Mouse (Mus musculus): ENCODE data around the gene Gja3. TPM values are rescaled to one million over a fixed set of nuclear protein-coding genes. Genes with fewer than 3 reads are reported as not detected.

Gja3 gene
- polyA plus RNA-seq, 1 experiment, result not detected

DNA sequence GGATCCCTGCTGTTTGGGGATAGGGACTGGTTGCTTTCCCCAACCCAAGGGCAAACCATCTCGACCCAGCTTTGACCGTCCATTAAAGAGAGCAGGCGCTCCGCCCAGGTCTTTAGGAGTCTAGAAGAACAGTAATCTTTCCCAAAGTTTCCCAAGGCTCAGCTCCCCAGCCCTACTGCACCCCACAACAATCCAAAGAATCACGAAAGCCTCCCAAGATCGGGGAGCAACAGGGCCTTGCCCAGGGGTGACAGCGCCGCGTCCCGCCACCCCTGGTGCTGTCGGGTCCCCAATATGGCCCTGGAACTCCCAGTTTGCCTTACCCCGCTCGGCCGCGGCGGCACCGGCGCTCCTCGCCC is 717 bp downstream of the Gja3 start:
- no peak for TF ChIP-seq GATA1 (IDR thresholded peaks at IDR 0.05; ENCODE audit: low read length)

DNA sequence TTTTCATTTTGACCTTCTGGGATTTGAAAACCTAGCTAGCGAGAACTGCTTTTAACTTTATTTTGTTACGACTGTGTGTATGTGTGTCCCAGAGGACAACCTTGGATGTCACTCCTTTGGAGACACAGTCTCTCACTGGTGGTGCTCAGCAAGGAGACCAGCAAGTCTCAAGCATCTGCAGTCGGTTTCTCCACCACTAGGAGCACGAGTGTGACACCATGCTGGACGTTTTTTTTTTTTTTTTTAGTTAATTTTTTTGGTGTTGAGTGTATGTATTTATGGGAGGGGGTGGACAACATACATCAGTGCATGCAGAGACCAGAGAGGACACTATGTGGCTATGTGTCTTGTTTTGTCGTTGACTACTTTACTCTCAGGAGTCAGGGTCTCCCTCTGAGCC is 5.2 kb downstream of the Gja3 start:
- TF ChIP-seq GATA1 (IDR thresholded peaks at IDR 0.05; ENCODE audit: low read length), result no peak

DNA sequence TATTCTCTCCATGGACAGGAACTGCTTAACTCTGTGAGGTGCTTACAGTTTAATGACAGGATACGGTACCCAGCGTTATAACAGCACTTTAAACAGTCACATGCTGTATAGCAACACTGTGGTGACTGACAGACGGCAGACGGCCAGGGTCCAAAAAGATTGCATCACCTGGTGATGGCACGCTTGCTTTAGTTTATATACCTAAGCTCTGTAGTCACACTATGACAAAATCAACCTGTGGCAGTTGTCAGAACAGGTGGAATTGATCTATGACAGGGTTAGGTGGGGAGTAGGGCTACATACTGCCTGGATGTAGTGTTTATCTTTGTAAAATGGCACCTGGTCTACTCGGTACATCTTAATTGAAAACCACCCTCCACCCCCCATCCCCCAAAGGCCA is 14.0 kb downstream of the Gja3 start:
- no peak for TF ChIP-seq GATA1 (IDR thresholded peaks at IDR 0.05; ENCODE audit: low read length)

DNA sequence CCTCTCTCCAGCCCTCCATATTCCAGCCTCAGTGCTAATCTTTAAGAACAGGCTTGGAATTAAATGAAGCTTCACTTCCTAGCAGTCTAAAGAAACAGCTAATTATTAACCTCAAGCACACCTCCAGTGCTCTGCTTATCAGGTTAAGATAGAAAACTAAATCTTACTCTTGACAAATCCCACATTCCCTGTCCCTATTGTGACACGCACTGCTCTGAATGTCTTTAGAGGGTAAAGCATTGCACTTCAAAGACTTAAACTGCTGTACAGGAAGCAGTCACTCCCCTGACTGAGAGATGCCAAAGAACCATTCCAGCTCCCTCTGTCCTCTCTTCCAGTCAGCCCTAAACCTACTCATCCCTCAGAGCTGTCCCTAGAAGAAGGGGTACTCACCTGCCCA is 16.5 kb downstream of the Gja3 start:
- TF ChIP-seq GATA1 (IDR thresholded peaks at IDR 0.05; ENCODE audit: low read length), result no peak

DNA sequence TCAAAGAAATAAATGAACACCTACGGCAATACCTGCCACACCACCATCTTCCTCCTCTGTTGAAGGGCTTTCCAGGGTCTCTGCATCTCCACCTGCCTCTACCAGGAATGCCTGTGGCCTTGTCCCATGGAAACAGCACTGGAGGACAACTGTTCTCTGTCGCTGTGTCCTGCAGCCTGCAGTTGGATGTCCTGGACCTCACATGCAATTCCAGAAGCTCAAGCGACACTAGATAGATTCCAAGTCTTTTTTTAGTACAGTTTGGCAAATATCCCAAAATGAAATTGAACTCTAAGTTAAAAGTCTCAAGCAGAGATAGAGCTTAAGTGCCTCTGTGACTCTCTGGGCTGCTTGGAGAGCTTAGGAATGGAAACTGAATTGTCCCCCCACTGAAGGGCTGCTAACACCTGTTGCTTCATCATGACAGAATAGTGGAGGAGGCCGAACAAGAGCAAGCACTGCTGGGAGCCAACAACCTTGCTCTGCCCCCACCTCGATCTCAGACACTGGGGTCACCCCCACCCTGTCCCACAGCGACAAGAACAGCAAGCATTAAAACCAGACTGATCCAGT is 22.9 kb downstream of the Gja3 start:
- no peak for TF ChIP-seq GATA1 (IDR thresholded peaks at IDR 0.05; ENCODE audit: low read length)

DNA sequence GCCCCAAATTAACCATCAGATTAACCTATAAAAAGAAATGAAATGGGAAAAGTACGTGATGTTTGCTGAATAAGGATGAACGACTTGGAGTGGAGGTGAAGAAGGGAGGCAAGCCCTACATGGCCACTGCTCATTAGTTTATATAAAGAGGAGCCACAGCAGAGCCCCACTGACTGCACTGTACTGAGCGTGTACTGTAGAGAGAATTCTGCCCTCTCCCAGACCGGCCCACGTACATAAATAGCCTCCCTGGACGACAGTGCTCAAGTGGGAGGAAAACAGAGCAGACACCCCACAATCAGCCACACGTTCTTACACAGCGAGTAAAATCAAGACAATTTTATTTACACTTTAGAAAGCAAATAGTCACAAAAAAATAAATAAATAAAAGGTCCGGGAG is 23.8 kb downstream of the Gja3 start:
- no peak for TF ChIP-seq GATA1 (IDR thresholded peaks at IDR 0.05; ENCODE audit: low read length)

DNA sequence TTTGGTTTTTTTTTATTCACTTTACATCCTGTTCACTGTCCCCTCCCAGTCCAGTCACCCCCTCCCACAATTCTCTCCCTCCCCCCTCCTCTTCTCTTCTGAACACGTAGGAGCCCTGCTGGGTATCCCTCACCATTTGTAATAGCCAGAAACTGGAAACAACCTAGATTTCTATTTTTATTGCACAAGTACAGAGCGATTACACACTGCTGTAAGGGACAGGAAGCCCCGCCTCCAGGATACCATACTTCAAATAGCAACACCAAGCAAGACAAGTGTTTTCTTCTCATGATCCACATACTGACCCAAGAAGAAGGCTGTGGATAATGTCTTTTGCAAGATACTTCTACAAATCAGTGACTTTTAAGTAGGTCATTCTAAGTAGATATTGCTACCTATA is 25.1 kb downstream of the Gja3 start:
- TF ChIP-seq GATA1 (IDR thresholded peaks at IDR 0.05; ENCODE audit: low read length), result no peak

DNA sequence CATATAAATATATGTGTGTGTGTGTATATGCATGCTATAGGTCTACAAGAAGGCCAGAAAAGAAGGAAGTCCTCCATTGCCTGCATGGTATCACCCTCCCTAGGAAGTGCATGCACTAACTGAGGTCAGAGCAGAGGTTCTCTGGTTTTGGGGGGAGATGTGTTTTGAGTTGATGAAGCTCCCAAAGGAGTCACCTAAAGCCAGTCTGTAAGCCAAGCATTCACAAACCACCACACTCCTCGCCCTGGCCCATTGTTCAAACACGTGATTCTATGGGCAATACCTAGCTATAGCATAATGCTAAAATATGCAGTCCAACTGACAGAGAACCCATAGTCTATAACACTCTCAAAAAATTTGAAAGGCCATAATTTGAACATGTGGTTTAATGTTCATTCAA is 39.5 kb downstream of the Gja3 start:
- TF ChIP-seq GATA1 (IDR thresholded peaks at IDR 0.05; ENCODE audit: low read length), result no peak

DNA sequence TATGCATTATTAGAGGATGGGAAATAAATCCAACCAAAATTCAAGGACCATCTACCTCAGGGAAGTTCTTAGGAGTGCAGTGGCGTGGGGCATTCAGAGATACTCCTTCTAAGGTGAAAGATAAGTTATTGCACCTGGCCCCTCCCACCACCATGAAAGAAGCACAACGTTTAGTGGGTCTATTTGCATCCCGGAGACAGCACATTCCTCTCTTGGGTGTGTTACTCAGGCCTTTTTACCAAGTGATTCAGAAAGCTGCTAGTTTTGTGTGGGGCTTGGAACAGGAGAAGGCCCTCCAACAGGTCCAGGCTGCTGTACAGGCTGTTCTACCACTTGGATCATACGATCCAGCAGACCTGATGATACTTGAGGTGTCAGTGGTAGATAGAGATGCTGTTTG is 69.3 kb downstream of the Gja3 start:
- TF ChIP-seq GATA1 (IDR thresholded peaks at IDR 0.05; ENCODE audit: low read length), result no peak

Other genes with a start within 250 kb of the Gja3 start
- gene Zmym5, start 246.4 kb downstream of the Gja3 start, polyA plus RNA-seq (2012), result 1.2 and 1.4 TPM in 2 replicates
- gene Zmym2, start 171.4 kb downstream of the Gja3 start, polyA plus RNA-seq (2012), result 1.4 and 2.2 TPM in 2 replicates
- gene Gjb2, start 46.6 kb upstream of the Gja3 start, polyA plus RNA-seq (2012), result not detected in 2 replicates
- not detected in 2 replicates for gene Gm4491, start 57.8 kb upstream of the Gja3 start, polyA plus RNA-seq (2012)
- not detected in 2 replicates for gene Gjb6, start 75.5 kb upstream of the Gja3 start, polyA plus RNA-seq (2012)